Mouse (Mus musculus) CH12.LX (cell line): ENCODE results near the gene Lipt2. TPM values are rescaled to one million over a fixed set of nuclear protein-coding genes. Genes with fewer than 3 reads are reported as not detected.

Source experiments
- DNase-seq: peaks from one replicate; pipeline ENCODE4 v3.0.0-alpha.2; 2013; ENCODE audit errors: extremely low read depth
- H3K27ac ChIP-seq: 2 replicates; pipeline ENCODE4 v1.5.1; 2012; ENCODE audit warnings: low read depth, mild to moderate bottlenecking, control low read depth, moderate library complexity; ENCODE audit not compliant: insufficient read depth
- H3K27me3 ChIP-seq: replicated peaks from 2 replicates; pipeline ENCODE3; 2012; ENCODE audit warnings: inconsistent platforms
- H3K36me3 ChIP-seq, 2 experiments: replicated peaks in 1 of 2; 2 replicates each; pipeline versions ENCODE3 to v1.6.1; 2012; ENCODE audit warnings: inconsistent platforms in 1 of 2, low read length in 1 of 2, mild to moderate bottlenecking in 1 of 2, mixed read lengths in 1 of 2, moderate library complexity in 1 of 2; ENCODE audit not compliant: control insufficient read depth in 1 of 2, insufficient read depth in 1 of 2
- H3K4me1 ChIP-seq, 2 experiments: 2 replicates each; pipeline ENCODE4 v1.6.1; 2012; ENCODE audit warnings: inconsistent platforms in 1 of 2, moderate library complexity in 1 of 2; ENCODE audit not compliant: insufficient read depth in 2 of 2, control insufficient read depth in 1 of 2
- H3K4me2 ChIP-seq: 2 replicates; pipeline ENCODE4 v1.6.1; 2012; ENCODE audit warnings: low read depth, mild to moderate bottlenecking, control low read depth; ENCODE audit not compliant: poor library complexity, insufficient read depth, severe bottlenecking
- H3K4me3 ChIP-seq, 3 experiments: fragments of 150-350 bp in 1 of 3; sonication (generic) in 1 of 3; replicated peaks in 1 of 3; 2 replicates each; pipeline versions ENCODE3 to v1.5.1; 2011 to 2012; ENCODE audit warnings: low read depth in 2 of 3, low read length in 2 of 3, mild to moderate bottlenecking in 2 of 3, moderate library complexity in 2 of 3, control low read depth in 1 of 3, improper control_type of control experiment in 1 of 3, inconsistent platforms in 1 of 3, mixed read lengths in 1 of 3; ENCODE audit not compliant: poor library complexity in 1 of 3
- H3K79me2 ChIP-seq: replicated peaks from 2 replicates; pipeline ENCODE4 v1.6.1; 2012; ENCODE audit warnings: mild to moderate bottlenecking, moderate library complexity; ENCODE audit not compliant: control insufficient read depth, poor library complexity, insufficient read depth, severe bottlenecking; ENCODE audit errors: extremely low read depth
- H3K9ac ChIP-seq: 2 replicates; pipeline ENCODE4 v1.6.1; 2012; ENCODE audit warnings: low read depth, mild to moderate bottlenecking, control low read depth, moderate library complexity; ENCODE audit not compliant: insufficient read depth
- H3K9me3 ChIP-seq: replicated peaks from 2 replicates; pipeline ENCODE3; 2012; ENCODE audit warnings: low read length, inconsistent platforms, mixed read lengths
- BHLHE40 ChIP-seq: IDR thresholded peaks from 2 replicates; pipeline ENCODE4 v1.6.1; 2011; ENCODE audit warnings: mild to moderate bottlenecking, low read depth, low read length, improper control_type of control experiment
- CTCF ChIP-seq, 2 experiments: IDR thresholded peaks in 1 of 2; conservative IDR thresholded peaks in 1 of 2; 2 replicates each; pipeline ENCODE4 v1.5.1; 2011 to 2012; ENCODE audit warnings: low read depth in 2 of 2, low read length in 2 of 2, improper control_type of control experiment in 1 of 2, inconsistent platforms in 1 of 2, mild to moderate bottlenecking in 1 of 2, moderate library complexity in 1 of 2
- ELF1 ChIP-seq: IDR thresholded peaks from 2 replicates; pipeline ENCODE4 v1.6.1; 2014; ENCODE audit warnings: low read depth, mild to moderate bottlenecking, inconsistent platforms, low read length, improper control_type of control experiment
- ETS1 ChIP-seq: conservative IDR thresholded peaks from 2 replicates; pipeline ENCODE4 v1.6.1; 2012; ENCODE audit warnings: low read depth, mild to moderate bottlenecking, inconsistent platforms, low read length, improper control_type of control experiment, moderate library complexity
- HCFC1 ChIP-seq: IDR thresholded peaks from 2 replicates; pipeline ENCODE4 v1.6.1; 2012; ENCODE audit warnings: low read depth, mild to moderate bottlenecking, inconsistent platforms, low read length, improper control_type of control experiment
- KAT2A ChIP-seq: IDR thresholded peaks from 2 replicates; pipeline ENCODE4 v1.6.1; 2012; ENCODE audit warnings: low read length, improper control_type of control experiment, inconsistent platforms; ENCODE audit not compliant: insufficient replicate concordance
- MAX ChIP-seq: IDR thresholded peaks from 2 replicates; pipeline ENCODE4 v1.6.1; 2011; ENCODE audit warnings: low read length, improper control_type of control experiment
- MAZ ChIP-seq: IDR thresholded peaks from 2 replicates; pipeline ENCODE4 v1.6.1; 2012; ENCODE audit warnings: low read depth, mild to moderate bottlenecking, inconsistent platforms, low read length, improper control_type of control experiment, moderate library complexity
- MEF2A ChIP-seq: IDR thresholded peaks from 2 replicates; pipeline ENCODE4 v1.6.1; 2014; ENCODE audit warnings: low read depth, mild to moderate bottlenecking, inconsistent platforms, low read length, improper control_type of control experiment, borderline replicate concordance
- MXI1 ChIP-seq: IDR thresholded peaks from 2 replicates; pipeline ENCODE4 v1.6.1; 2011; ENCODE audit warnings: mild to moderate bottlenecking, low read depth, low read length, improper control_type of control experiment
- MYC ChIP-seq: IDR thresholded peaks from 2 replicates; pipeline ENCODE4 v1.6.1; 2011; ENCODE audit warnings: low read depth, mild to moderate bottlenecking, improper control_type of control experiment, low read length
- NELFE ChIP-seq: IDR thresholded peaks from 2 replicates; pipeline ENCODE4 v1.6.1; 2011; ENCODE audit warnings: low read depth, low read length, improper control_type of control experiment
- PAX5 ChIP-seq: IDR thresholded peaks from 2 replicates; pipeline ENCODE4 v1.6.1; 2012; ENCODE audit warnings: low read length, inconsistent platforms, mixed read lengths
- POLR2A ChIP-seq: IDR thresholded peaks from 2 replicates; pipeline ENCODE4 v1.6.1; 2011; ENCODE audit warnings: low read depth, mild to moderate bottlenecking, improper control_type of control experiment, low read length
- POLR2AphosphoS2 ChIP-seq: IDR thresholded peaks from 2 replicates; pipeline ENCODE4 v1.6.1; 2011; ENCODE audit warnings: low read depth, low read length, improper control_type of control experiment
- RCOR1 ChIP-seq: conservative IDR thresholded peaks from 2 replicates; pipeline ENCODE4 v1.6.1; 2012; ENCODE audit warnings: low read depth, mild to moderate bottlenecking, inconsistent platforms, low read length, improper control_type of control experiment
- SIN3A ChIP-seq: IDR thresholded peaks from 2 replicates; pipeline ENCODE4 v1.6.1; 2012; ENCODE audit warnings: low read length, improper control_type of control experiment, inconsistent platforms
- SMC3 ChIP-seq: IDR thresholded peaks from 2 replicates; pipeline ENCODE4 v1.6.1; 2011; ENCODE audit warnings: low read depth, low read length, improper control_type of control experiment
- TBP ChIP-seq: conservative IDR thresholded peaks from 2 replicates; pipeline ENCODE4 v1.6.1; 2011; ENCODE audit warnings: low read depth, low read length, improper control_type of control experiment
- TCF12 ChIP-seq: IDR thresholded peaks from 2 replicates; pipeline ENCODE4 v1.6.1; 2014; ENCODE audit warnings: low read depth, mild to moderate bottlenecking, inconsistent platforms, low read length, improper control_type of control experiment
- USF2 ChIP-seq: conservative IDR thresholded peaks from 2 replicates; pipeline ENCODE4 v1.6.1; 2011; ENCODE audit warnings: low read depth, low read length, improper control_type of control experiment
- ZC3H11A ChIP-seq: IDR thresholded peaks from 2 replicates; pipeline ENCODE4 v1.6.1; 2012; ENCODE audit warnings: low read depth, mild to moderate bottlenecking, inconsistent platforms, low read length, improper control_type of control experiment
- ZMIZ1 ChIP-seq: IDR thresholded peaks from 2 replicates; pipeline ENCODE4 v1.6.1; 2012; ENCODE audit warnings: low read depth, mild to moderate bottlenecking, inconsistent platforms, low read length, improper control_type of control experiment
- ZNF384 ChIP-seq: IDR thresholded peaks from 2 replicates; pipeline ENCODE4 v1.6.1; 2012; ENCODE audit warnings: low read depth, low read length, improper control_type of control experiment, inconsistent platforms
- dilution Hi-C: fragments of 300-500 bp; cut with MboI; formaldehyde crosslinking; loops from 2 replicates; pipeline ENCODE4 v1.14.3; 2020; ENCODE audit warnings: low sequenced_read_pairs; ENCODE audit not compliant: extremely low pct_unique_long_range_greater_than_20kb, extremely low pct_ligation_motif_present
- in situ Hi-C: fragments of 300-500 bp; cut with MboI; formaldehyde crosslinking; loops from 3 replicates; pipeline ENCODE4 v1.14.3; 2019; ENCODE audit warnings: low sequenced_read_pairs, low pct_ligation_motif_present, low pct_unique_long_range_greater_than_20kb, mixed read lengths
- polyA plus RNA-seq: library from polyadenylated mRNA; unstranded; fragments of >175 nt; gene quantifications from 2 replicates; pipeline ENCODE4 v1.2.1, GENCODE M21; 2012; ENCODE audit warnings: low read depth; ENCODE audit not compliant: insufficient read length
- total RNA-seq, 2 experiments: library from RNA; depleted of rRNA; stranded (reverse); fragments of 300-350 nt in 1 of 2; fragments of >200 nt in 1 of 2; gene quantifications; 2 replicates each; pipeline ENCODE4 v1.2.3; 2012 to 2014

Gene Lipt2
- total and polyA plus RNA-seq, 3 experiments: 5.3 to 15.4 (median 10.3) TPM

DNA sequence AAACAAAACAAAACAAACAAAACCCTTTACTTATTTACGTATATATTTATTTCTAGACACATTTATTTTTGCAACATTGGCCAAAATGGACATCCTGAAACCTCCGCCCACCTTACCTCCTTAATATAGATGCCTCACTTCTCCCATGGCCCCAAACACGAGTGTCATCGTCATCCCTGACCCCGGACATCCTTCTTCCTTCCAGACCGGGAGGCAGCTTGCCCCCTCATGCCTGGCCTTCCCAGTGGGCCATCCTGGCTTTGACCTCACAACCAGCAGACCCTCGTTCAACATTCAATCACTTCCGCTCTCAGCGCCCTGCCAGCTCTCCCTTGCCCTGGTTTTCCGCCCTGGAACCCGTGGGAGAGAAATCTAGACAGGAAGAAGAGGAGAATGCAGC is 8.5 kb upstream of the Lipt2 start:
- H3K79me2 ChIP-seq: no peaks in the 10 kb centered on the region
- TF ChIP-seq TCF12 (no peak), SIN3A (no peak), RCOR1 (no peak), USF2 (no peak), HCFC1 (no peak), MYC (no peak), PAX5 (no peak), ETS1 (no peak), MEF2A (no peak), ZMIZ1 (no peak), NELFE (no peak), ZC3H11A (no peak), MXI1 (no peak), MAZ (no peak), SMC3 (no peak), TBP (no peak)
- no peaks in the 10 kb centered on the region for H3K9me3 ChIP-seq
- H3K4me1 ChIP-seq: peaks cover 0 to 9% of the 10 kb centered on the region in 2 experiments; a peak in 2 of 4 replicates
- no peak overlapping the region for H3K27ac ChIP-seq
- no peaks in the 10 kb centered on the region for H3K36me3 ChIP-seq
- H3K9ac ChIP-seq: no peak overlapping the region
- peaks cover 3% of the 10 kb centered on the region for H3K27me3 ChIP-seq
- no peak overlapping the region for H3K4me3 ChIP-seq
- H3K4me2 ChIP-seq: no peak overlapping the region
- in situ Hi-C loops: no loop called here
- no peak for DNase-seq
- dilution Hi-C loops: no loop called here

DNA sequence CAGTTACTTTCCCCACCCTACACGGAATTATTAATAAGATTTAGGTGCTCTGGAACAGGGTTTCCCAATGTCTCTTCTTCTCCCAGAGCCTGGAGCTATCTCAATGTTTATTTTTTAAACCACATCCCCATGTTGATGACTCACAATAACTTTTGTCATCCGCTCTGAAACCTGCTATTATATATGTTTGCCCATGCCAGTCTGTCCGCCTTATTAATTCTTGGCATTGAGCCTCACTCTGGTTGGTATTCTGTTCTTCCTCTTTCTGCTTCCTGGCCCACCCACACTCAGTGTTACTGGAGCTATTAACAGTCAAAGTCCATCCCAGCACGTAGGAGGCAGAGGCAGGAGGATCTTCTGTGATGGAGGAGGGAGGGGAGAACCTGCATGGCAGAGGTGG is 1.4 kb upstream of the Lipt2 start:
- Histone ChIP-seq H3K36me3 (peaks cover 0 to 3% of the 10 kb centered on the region in 2 experiments), H3K27ac (no peak overlapping the region), H3K4me2 (no peak overlapping the region), H3K4me3 (no peak overlapping the region), H3K9ac (no peak overlapping the region), H3K27me3 (no peaks in the 10 kb centered on the region), H3K79me2 (no peaks in the 10 kb centered on the region), H3K4me1 (peaks cover 7 to 10% of the 10 kb centered on the region in 2 experiments), H3K9me3 (no peaks in the 10 kb centered on the region)
- in situ Hi-C loops (no loop called here), dilution Hi-C loops (no loop called here)
- DNase-seq: no peak
- TF ChIP-seq CTCF (conservative IDR thresholded peaks at IDR 0.05 in 1 of 2, IDR thresholded peaks at IDR 0.05 in 1 of 2; ENCODE audit: low read depth in 2 of 2, low read length in 2 of 2): no peak
- no peak for TF ChIP-seq MAZ
- no peak for TF ChIP-seq ZNF384
- TF ChIP-seq BHLHE40: no peak
- no peak for TF ChIP-seq MEF2A
- no peak for TF ChIP-seq POLR2A
- TF ChIP-seq ETS1: no peak
- TF ChIP-seq POLR2AphosphoS2: no peak
- TF ChIP-seq MAX: no peak
- no peak for TF ChIP-seq ELF1
- TF ChIP-seq TBP: no peak
- no peak for TF ChIP-seq KAT2A
